Mouse (Mus musculus): ENCODE measurements around the gene Sh3bp2.

DNA sequence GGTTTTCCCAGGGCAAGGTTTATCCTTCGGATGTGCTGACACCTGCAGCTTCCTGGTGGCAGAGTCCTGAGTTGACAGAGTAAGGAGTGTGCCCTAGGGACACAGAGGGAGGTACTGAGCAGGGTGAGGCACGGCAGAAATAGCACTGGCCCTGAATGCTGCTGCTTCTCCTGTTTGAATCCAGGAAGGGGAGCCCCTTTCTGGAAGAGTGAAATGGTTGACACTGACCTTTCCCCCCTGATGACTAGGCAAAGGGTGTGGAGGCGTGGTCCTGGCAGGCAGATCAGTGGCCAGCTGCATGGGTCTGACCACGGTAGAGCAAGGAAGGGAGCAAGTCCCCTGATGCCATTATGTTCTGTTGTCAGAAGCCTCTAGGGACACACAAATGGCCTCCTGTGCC lies 5.0 kb downstream of the Sh3bp2 start:
- TF ChIP-seq FLI1 (IDR thresholded peaks at IDR 0.05; ENCODE audit: low read length) (no peak), GATA1 (IDR thresholded peaks at IDR 0.05; ENCODE audit: borderline replicate concordance, low read length) (no peak)
